Mouse (Mus musculus): ENCODE data around the gene Olfr629. TPM values are rescaled to one million over a fixed set of nuclear protein-coding genes. Genes with fewer than 3 reads are reported as not detected.
"Not testable (repeated sequence)": the region's sequence is repeated elsewhere in the genome, so short reads cannot be mapped to it uniquely, and the experiment has no call there.

Gene Olfr629
- not detected in 2 replicates for polyA plus RNA-seq (2012; rRNA removed)

GRCm38 (mm10) chr7:103744843-103745242, at the start of gene Olfr629:
Gene Olfr629, minus strand, starts transcription at chr7:103744943.
- no peak for TF ChIP-seq CTCF (IDR thresholded peaks at IDR 0.05; ENCODE audit: borderline replicate concordance, extremely low read depth, insufficient read depth, insufficient read length)
- TF ChIP-seq POLR2A (IDR thresholded peaks at IDR 0.05; ENCODE audit: borderline replicate concordance, extremely low read depth, insufficient read depth, insufficient read length, poor library complexity, severe bottlenecking), result no peak

GRCm38 (mm10) chr7:103792669-103793388, 48.1 kb upstream of the Olfr629 start:
- TF ChIP-seq CTCF (IDR thresholded peaks at IDR 0.05; ENCODE audit: borderline replicate concordance, extremely low read depth, insufficient read depth, insufficient read length) (no peak), POLR2A (IDR thresholded peaks at IDR 0.05; ENCODE audit: borderline replicate concordance, extremely low read depth, insufficient read depth, insufficient read length, poor library complexity, severe bottlenecking) (no peak)
- DNase-seq (ENCODE audit: low read depth), result no peak

More at GRCm38 (mm10) chr7:103744843-103745242, at the start of gene Olfr629:
- DNase-seq (ENCODE audit: low read depth), result no peak

GRCm38 (mm10) chr7:103791721-103792120, 47.0 kb upstream of the Olfr629 start, which contains the start of gene Olfr67:
Gene Olfr67, minus strand, starts transcription at chr7:103791821.
- no peak for DNase-seq (ENCODE audit: low read depth)
- TF ChIP-seq POLR2A (IDR thresholded peaks at IDR 0.05; ENCODE audit: borderline replicate concordance, extremely low read depth, insufficient read depth, insufficient read length, poor library complexity, severe bottlenecking) (no peak), CTCF (IDR thresholded peaks at IDR 0.05; ENCODE audit: borderline replicate concordance, extremely low read depth, insufficient read depth, insufficient read length) (no peak)

DNA sequence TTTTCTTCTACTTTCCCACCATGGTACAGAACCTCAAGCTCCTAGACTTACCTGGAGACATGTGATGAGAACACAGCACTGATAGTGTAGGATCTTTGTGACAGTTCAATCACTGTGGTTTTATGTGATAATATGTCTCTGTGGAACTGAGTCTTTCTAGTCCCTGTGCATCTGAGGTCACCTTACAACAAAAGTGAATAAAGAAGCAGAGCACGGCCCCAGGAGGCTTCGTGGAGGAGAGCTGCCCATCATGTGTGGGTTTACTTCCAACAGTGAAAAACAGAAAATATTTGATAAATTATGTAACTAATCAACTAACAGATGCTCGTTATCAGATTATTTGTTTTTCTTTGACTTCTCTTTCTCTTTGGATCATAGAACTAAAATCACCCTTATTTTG, 34.9 kb upstream of the Olfr629 start, which contains the start of gene Olfr68:
Olfr68 (minus strand) TSS at position 101 of the 400 bp plus-strand sequence.
- no peak for TF ChIP-seq POLR2A (IDR thresholded peaks at IDR 0.05; ENCODE audit: borderline replicate concordance, extremely low read depth, insufficient read depth, insufficient read length, poor library complexity, severe bottlenecking)
- no peak for TF ChIP-seq CTCF (IDR thresholded peaks at IDR 0.05; ENCODE audit: borderline replicate concordance, extremely low read depth, insufficient read depth, insufficient read length)

DNA sequence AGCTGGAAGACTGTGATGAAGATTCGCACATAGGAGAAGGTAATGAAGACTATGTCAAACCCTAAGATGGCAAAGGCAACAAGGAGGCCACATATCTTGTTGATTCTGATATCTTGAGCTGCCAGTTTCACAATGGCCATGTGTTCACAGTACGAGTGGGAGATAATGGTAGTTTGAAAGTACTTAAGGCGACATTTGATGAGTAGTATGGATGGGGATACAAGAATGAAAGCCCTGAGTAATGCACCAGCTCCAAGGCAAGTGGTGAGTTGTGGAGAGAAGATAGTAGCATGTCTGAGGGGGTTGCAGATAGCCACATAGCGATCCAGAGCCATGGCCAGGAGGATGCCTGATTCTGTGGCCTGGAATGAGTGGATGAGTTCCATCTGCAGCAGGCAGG, 32.9 kb upstream of the Olfr629 start:
- DNase-seq (ENCODE audit: low read depth), result not testable (repeated sequence)

More for the DNA sequence above, 34.9 kb upstream of the Olfr629 start, which contains the start of gene Olfr68:
- DNase-seq (ENCODE audit: low read depth), result no peak

GRCm38 (mm10) chr7:103771494-103771893, 26.8 kb upstream of the Olfr629 start, which contains the start of gene Olfr69:
Gene Olfr69, minus strand, starts transcription at chr7:103771594.
- TF ChIP-seq CTCF (IDR thresholded peaks at IDR 0.05; ENCODE audit: borderline replicate concordance, extremely low read depth, insufficient read depth, insufficient read length) (no peak), POLR2A (IDR thresholded peaks at IDR 0.05; ENCODE audit: borderline replicate concordance, extremely low read depth, insufficient read depth, insufficient read length, poor library complexity, severe bottlenecking) (no peak)
- no peak for DNase-seq (ENCODE audit: low read depth)

- DNase-seq (ENCODE audit: low read depth), result not testable (repeated sequence)
Observed at GRCm38 (mm10) chr7:103767687-103768086, 22.9 kb upstream of the Olfr629 start.

DNA sequence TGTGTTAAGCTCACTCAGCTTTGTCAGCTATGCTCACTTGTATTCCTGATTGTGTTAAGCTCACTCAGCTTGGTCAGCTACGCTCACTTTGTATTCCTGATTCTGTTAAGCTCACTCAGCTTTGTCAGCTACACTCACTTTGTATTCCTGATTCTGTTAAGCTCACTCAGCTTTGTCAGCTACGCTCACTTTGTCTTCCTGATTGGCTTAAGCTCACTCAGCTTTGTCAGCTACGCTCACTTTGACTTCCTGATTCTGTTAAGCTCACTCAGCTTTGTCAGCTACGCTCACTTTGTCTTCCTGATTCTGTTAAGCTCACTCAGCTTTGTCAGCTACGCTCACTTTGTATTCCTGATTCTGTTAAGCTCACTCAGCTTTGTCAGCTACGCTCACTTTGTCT, 17.5 kb upstream of the Olfr629 start:
- not testable (repeated sequence) for DNase-seq (ENCODE audit: low read depth)

DNA sequence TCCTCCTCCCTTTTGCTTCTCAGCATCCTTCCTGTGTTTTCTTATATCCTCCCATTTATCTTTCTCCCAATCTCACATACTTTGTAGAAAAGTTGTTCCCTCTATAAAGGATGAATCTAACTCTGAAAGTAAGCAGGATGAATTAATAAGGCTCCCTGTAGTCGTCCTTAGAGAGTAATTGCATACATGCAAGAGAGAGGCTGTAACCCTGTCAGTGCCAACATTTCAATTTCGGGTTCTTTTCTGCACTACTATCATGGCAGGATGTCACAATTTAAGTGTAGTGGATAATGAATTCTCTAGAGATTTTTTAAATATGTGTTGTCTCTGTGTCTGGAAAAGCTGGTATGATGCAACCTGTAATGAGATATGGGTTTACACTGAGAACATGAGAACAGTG, 12.5 kb upstream of the Olfr629 start, which contains the start of gene Olfr630:
Olfr630 (minus strand) TSS at position 101 of the 400 bp plus-strand sequence.
- TF ChIP-seq CTCF (IDR thresholded peaks at IDR 0.05; ENCODE audit: borderline replicate concordance, extremely low read depth, insufficient read depth, insufficient read length), result no peak
- TF ChIP-seq POLR2A (IDR thresholded peaks at IDR 0.05; ENCODE audit: borderline replicate concordance, extremely low read depth, insufficient read depth, insufficient read length, poor library complexity, severe bottlenecking), result no peak
- DNase-seq (ENCODE audit: low read depth), result no peak

DNA sequence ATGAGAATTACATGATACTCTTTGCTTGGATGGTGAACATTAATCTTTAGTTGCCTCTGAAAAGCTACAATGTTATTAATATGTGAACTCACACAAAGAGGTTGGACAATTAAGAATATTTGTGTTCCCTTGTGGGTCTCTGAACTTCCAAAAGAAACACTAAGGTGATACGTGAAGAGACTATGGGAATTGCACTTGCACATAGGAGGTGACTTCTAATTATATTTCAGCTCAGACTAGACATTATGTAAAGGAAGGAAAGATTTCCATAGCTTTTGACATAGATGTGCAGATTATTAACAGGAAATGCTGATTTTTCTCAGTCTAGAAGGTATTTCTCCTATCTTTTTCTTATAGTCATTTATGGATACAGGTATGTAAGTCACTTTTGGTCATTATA, 14.7 kb downstream of the Olfr629 start, which contains the start of gene Olfr628:
Olfr628 (plus strand) TSS at position 301 of the 400 bp plus-strand sequence.
- TF ChIP-seq POLR2A (IDR thresholded peaks at IDR 0.05; ENCODE audit: borderline replicate concordance, extremely low read depth, insufficient read depth, insufficient read length, poor library complexity, severe bottlenecking) (no peak), CTCF (IDR thresholded peaks at IDR 0.05; ENCODE audit: borderline replicate concordance, extremely low read depth, insufficient read depth, insufficient read length) (no peak)
- no peak for DNase-seq (ENCODE audit: low read depth)

DNA sequence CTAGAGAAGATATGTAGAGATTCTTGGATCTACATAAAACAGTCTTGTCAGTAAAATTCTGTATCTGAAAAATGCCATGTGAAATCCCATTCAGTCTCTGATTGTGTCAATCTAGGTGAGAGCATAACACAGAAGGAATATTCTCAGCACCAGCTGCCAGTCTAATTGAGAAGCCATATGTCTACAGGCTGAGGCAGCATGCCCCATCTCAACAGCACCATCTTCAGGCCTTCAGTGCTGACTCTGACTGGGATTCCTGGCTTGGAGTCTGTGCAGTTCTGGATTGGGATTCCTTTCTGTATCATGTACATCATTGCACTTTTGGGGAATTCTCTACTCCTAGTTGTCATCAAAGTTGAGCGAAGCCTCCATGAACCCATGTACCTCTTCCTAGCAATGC, 28.3 kb downstream of the Olfr629 start:
- peak; percentile 2 for DNase-seq (ENCODE audit: low read depth)

DNA sequence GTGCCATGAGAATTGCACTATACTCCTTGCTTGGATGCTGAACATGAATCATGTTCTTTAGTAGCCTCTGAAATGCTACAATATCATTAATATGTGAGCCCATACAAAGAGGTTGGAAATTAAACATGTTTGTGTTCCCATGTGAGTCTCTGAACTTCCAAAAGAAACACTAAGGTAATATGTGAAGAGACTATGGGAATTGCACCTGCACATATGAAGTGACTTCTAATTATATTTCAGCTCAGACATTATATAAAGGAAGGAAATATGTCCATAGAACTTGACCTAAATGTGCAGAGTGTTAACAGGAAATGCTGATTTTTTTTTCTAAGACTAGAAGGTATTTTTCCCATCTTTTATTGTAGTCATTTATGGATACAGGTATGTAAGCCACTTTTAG, 30.4 kb downstream of the Olfr629 start, which contains the start of gene Olfr243:
Olfr243 (plus strand) TSS at position 301 of the 400 bp plus-strand sequence.
- DNase-seq (ENCODE audit: low read depth), result no peak
- TF ChIP-seq POLR2A (IDR thresholded peaks at IDR 0.05; ENCODE audit: borderline replicate concordance, extremely low read depth, insufficient read depth, insufficient read length, poor library complexity, severe bottlenecking), result no peak
- TF ChIP-seq CTCF (IDR thresholded peaks at IDR 0.05; ENCODE audit: borderline replicate concordance, extremely low read depth, insufficient read depth, insufficient read length), result no peak

DNA sequence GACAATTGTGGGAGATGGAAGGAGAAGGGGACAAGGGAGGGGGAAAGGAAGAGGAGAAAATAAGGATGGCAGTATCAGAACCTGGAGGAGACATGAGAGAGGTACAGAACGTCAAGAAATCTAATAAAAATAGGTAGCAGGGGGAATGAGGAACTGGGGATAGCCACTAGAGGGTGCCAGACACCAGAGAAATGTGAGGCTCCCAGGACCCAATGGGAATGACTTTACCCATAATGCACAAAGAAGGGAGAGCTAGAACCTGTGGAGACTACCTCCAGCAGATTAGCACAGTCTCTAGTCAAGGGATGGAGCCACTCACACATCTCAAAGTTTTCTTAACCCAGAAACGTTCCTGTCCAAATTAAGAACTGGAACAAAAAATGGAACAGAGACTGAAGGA, 32.7 kb downstream of the Olfr629 start:
- TF ChIP-seq CTCF (IDR thresholded peaks at IDR 0.05; ENCODE audit: borderline replicate concordance, extremely low read depth, insufficient read depth, insufficient read length), result no peak
- TF ChIP-seq POLR2A (IDR thresholded peaks at IDR 0.05; ENCODE audit: borderline replicate concordance, extremely low read depth, insufficient read depth, insufficient read length, poor library complexity, severe bottlenecking), result no peak
- DNase-seq (ENCODE audit: low read depth), result no peak

Measured in brain, embryonic 14.5 days (tissue).